Mouse (Mus musculus) heart, embryonic 10.5 days (tissue): ENCODE results near the gene Son. TPM values are rescaled to one million over a fixed set of nuclear protein-coding genes. Genes with fewer than 3 reads are reported as not detected.
"Not testable (repeated sequence)": the region's sequence is repeated elsewhere in the genome, so short reads cannot be mapped to it uniquely, and the experiment has no call there.

ENCODE experiments used
- DNase-seq: peaks from one replicate; pipeline ENCODE4 v3.0.0-alpha.2; 2017; ENCODE audit warnings: low spot score
- H3K27ac ChIP-seq: fragments of 300-500 bp; sonication (generic); 2 replicates; pipeline ENCODE4 v1.5.1; 2016; ENCODE audit warnings: mild to moderate bottlenecking
- H3K27me3 ChIP-seq: fragments of 300-500 bp; sonication (generic); 2 replicates; pipeline ENCODE4 v1.6.1; 2016; ENCODE audit warnings: mild to moderate bottlenecking; ENCODE audit not compliant: poor library complexity, insufficient read depth, severe bottlenecking
- H3K36me3 ChIP-seq: fragments of 300-500 bp; sonication (generic); 2 replicates; pipeline ENCODE4 v1.6.1; 2016; ENCODE audit warnings: mild to moderate bottlenecking, moderate library complexity
- H3K4me1 ChIP-seq: fragments of 300-500 bp; sonication (generic); 2 replicates; pipeline ENCODE4 v1.6.1; 2016; ENCODE audit warnings: mild to moderate bottlenecking
- H3K4me3 ChIP-seq: fragments of 300-500 bp; sonication (generic); 2 replicates; pipeline ENCODE4 v1.5.1; 2016; ENCODE audit warnings: mild to moderate bottlenecking, moderate library complexity
- H3K9me3 ChIP-seq: fragments of 300-500 bp; sonication (generic); 2 replicates; pipeline ENCODE4 v1.6.1; 2016; ENCODE audit warnings: mild to moderate bottlenecking, moderate library complexity
- WGBS: fragments of 180-500 bp; shearing (Covaris S2); methylation state at CpG from one replicate; pipeline ENCODE4 v1.1.7; 2016; 5-methylcytosine and 5-hydroxymethylcytosine counted together
- polyA plus RNA-seq: library from polyadenylated mRNA; unstranded; fragments of >200 nt; fragmentation: Nextera tagmentation; extraction: Ambion mirVana; gene quantifications from 2 replicates; pipeline ENCODE4 v1.2.1, GENCODE M21; 2016

The Son gene
- polyA plus RNA-seq, 1 experiment from 2014 or later = 93.6 TPM

- Histone ChIP-seq H3K4me1 (peaks cover 10% of the 10 kb centered on the region), H3K4me3 (peak overlapping the region; percentile 87), H3K36me3 (peaks cover 29% of the 10 kb centered on the region)
- not testable (repeated sequence) for H3K9me3 ChIP-seq, H3K27me3 ChIP-seq, H3K27ac ChIP-seq
- 82% methylated on average over 1 of the region's 2 CpGs for WGBS
- DNase-seq = peak; percentile 63
Measured at GRCm38 (mm10) chr16:91645420-91645819, 1.9 kb upstream of the Son start.

GRCm38 (mm10) chr16:91645995-91646602 lies 1.2 kb upstream of the Son start:
- Histone ChIP-seq H3K4me3 (peak overlapping the region; percentile 87), H3K9me3 (no peaks in the 10 kb centered on the region), H3K36me3 (peaks cover 26% of the 10 kb centered on the region), H3K27me3 (no peaks in the 10 kb centered on the region), H3K27ac (peak overlapping the region; percentile 99), H3K4me1 (peaks cover 10% of the 10 kb centered on the region)
- DNase-seq = peak; percentile 76
- WGBS = 2% methylated on average over 11 of the region's 11 CpGs

GRCm38 (mm10) chr16:91646681-91647419 lies 456 bp upstream of the Son start, which contains the start of gene Gart:
Gene Gart, minus strand, starts transcription at chr16:91646952.
- Histone ChIP-seq H3K9me3 (no peaks in the 10 kb centered on the region), H3K36me3 (peaks cover 26% of the 10 kb centered on the region), H3K4me1 (peaks cover 10% of the 10 kb centered on the region), H3K27ac (peak within 1 kb of the TSS; percentile 99), H3K27me3 (no peaks in the 10 kb centered on the region), H3K4me3 (peak within 1 kb of the TSS; percentile 87)
- under 1% methylated on average over 59 of the region's 59 CpGs for WGBS
- peak; percentile 97 for DNase-seq

GRCm38 (mm10) chr16:91648220-91648550 lies 879 bp downstream of the Son start:
- Histone ChIP-seq H3K36me3 (peaks cover 24% of the 10 kb centered on the region), H3K27ac (peak overlapping the region; percentile 99), H3K4me3 (peak overlapping the region; percentile 87), H3K9me3 (no peaks in the 10 kb centered on the region), H3K27me3 (no peaks in the 10 kb centered on the region), H3K4me1 (peaks cover 10% of the 10 kb centered on the region)
- 0% methylated on average over 25 of the region's 25 CpGs for WGBS
- DNase-seq = peak; percentile 89

GRCm38 (mm10) chr16:91649246-91649645 lies 1.9 kb downstream of the Son start:
- Histone ChIP-seq H3K36me3 (peaks cover 31% of the 10 kb centered on the region), H3K4me3 (peak overlapping the region; percentile 87), H3K27me3 (no peaks in the 10 kb centered on the region), H3K27ac (no peak overlapping the region), H3K4me1 (peaks cover 10% of the 10 kb centered on the region), H3K9me3 (no peaks in the 10 kb centered on the region)
- peak; percentile 50 for DNase-seq
- 62% methylated on average over 3 of the region's 3 CpGs for WGBS

GRCm38 (mm10) chr16:91649781-91650180 lies 2.5 kb downstream of the Son start:
- H3K9me3 ChIP-seq = no peaks in the 10 kb centered on the region
- no peak overlapping the region for H3K27ac ChIP-seq
- DNase-seq = no peak
- peaks cover 10% of the 10 kb centered on the region for H3K4me1 ChIP-seq
- H3K4me3 ChIP-seq = 0 out of 2 replicates have a peak overlapping the region, but pooled peaks have one; percentile 87
- H3K27me3 ChIP-seq = no peaks in the 10 kb centered on the region
- H3K36me3 ChIP-seq = peaks cover 36% of the 10 kb centered on the region

GRCm38 (mm10) chr16:91652191-91652590 lies 4.9 kb downstream of the Son start:
- WGBS = 95% methylated on average over 3 of the region's 3 CpGs
- DNase-seq = no peak

GRCm38 (mm10) chr16:91655285-91655684 lies 8.0 kb downstream of the Son start:
- WGBS = 96% methylated on average over 9 of the region's 9 CpGs
- H3K27ac ChIP-seq = no peak overlapping the region
- H3K36me3 ChIP-seq = peaks cover 91% of the 10 kb centered on the region
- peaks cover 2% of the 10 kb centered on the region; the same call in 1 of the 2 replicates for H3K4me1 ChIP-seq
- H3K27me3 ChIP-seq = no peaks in the 10 kb centered on the region
- no peak for DNase-seq
- H3K4me3 ChIP-seq = no peak overlapping the region
- H3K9me3 ChIP-seq = no peaks in the 10 kb centered on the region

More at GRCm38 (mm10) chr16:91652191-91652590, 4.9 kb downstream of the Son start:
- no peaks in the 10 kb centered on the region for H3K27me3 ChIP-seq
- no peak overlapping the region for H3K27ac ChIP-seq
- peaks cover 6% of the 10 kb centered on the region for H3K4me1 ChIP-seq
- no peaks in the 10 kb centered on the region for H3K9me3 ChIP-seq
- H3K4me3 ChIP-seq = no peak overlapping the region
- H3K36me3 ChIP-seq = peaks cover 60% of the 10 kb centered on the region

- Histone ChIP-seq H3K4me3 (no peak overlapping the region), H3K9me3 (no peaks in the 10 kb centered on the region), H3K27me3 (no peaks in the 10 kb centered on the region), H3K36me3 (peaks cover 95% of the 10 kb centered on the region), H3K27ac (no peak overlapping the region), H3K4me1 (peaks cover 2% of the 10 kb centered on the region; the same call in 1 of the 2 replicates)
- DNase-seq = no peak
- WGBS = 96% methylated on average over 17 of the region's 17 CpGs
Measured at GRCm38 (mm10) chr16:91657285-91657684, 10.0 kb downstream of the Son start.

GRCm38 (mm10) chr16:91658471-91658870 lies 11.2 kb downstream of the Son start:
- no peak overlapping the region for H3K27ac ChIP-seq
- no peaks in the 10 kb centered on the region for H3K27me3 ChIP-seq
- WGBS = 84% methylated on average over 5 of the region's 5 CpGs
- H3K9me3 ChIP-seq = no peaks in the 10 kb centered on the region
- no peak overlapping the region for H3K4me3 ChIP-seq
- peaks cover 2% of the 10 kb centered on the region; the same call in 1 of the 2 replicates for H3K4me1 ChIP-seq
- no peak for DNase-seq
- H3K36me3 ChIP-seq = peaks cover 97% of the 10 kb centered on the region

GRCm38 (mm10) chr16:91659798-91660197 lies 12.5 kb downstream of the Son start:
- Histone ChIP-seq H3K36me3 (peaks cover 98% of the 10 kb centered on the region), H3K27ac (no peak overlapping the region), H3K9me3 (no peaks in the 10 kb centered on the region), H3K4me3 (no peak overlapping the region), H3K4me1 (peaks cover 2% of the 10 kb centered on the region; the same call in 1 of the 2 replicates), H3K27me3 (no peaks in the 10 kb centered on the region)
- DNase-seq = no peak
- WGBS = 96% methylated on average over 20 of the region's 20 CpGs

GRCm38 (mm10) chr16:91661397-91661796 lies 14.1 kb downstream of the Son start:
- WGBS = 86% methylated on average over 1 of the region's 1 CpGs
- Histone ChIP-seq H3K27ac (no peak overlapping the region), H3K27me3 (no peaks in the 10 kb centered on the region), H3K9me3 (no peaks in the 10 kb centered on the region), H3K4me1 (no peaks in the 10 kb centered on the region), H3K36me3 (peaks cover 98% of the 10 kb centered on the region), H3K4me3 (no peak overlapping the region)
- DNase-seq = no peak

GRCm38 (mm10) chr16:91662336-91662735 lies 15.0 kb downstream of the Son start:
- WGBS = 93% methylated on average over 16 of the region's 16 CpGs

More at GRCm38 (mm10) chr16:91662336-91662735, 15.0 kb downstream of the Son start:
- no peaks in the 10 kb centered on the region for H3K4me1 ChIP-seq
- H3K9me3 ChIP-seq = no peaks in the 10 kb centered on the region
- H3K27me3 ChIP-seq = no peaks in the 10 kb centered on the region
- no peak overlapping the region for H3K4me3 ChIP-seq
- DNase-seq = no peak
- peaks cover 97% of the 10 kb centered on the region for H3K36me3 ChIP-seq
- H3K27ac ChIP-seq = no peak overlapping the region
